Mouse (Mus musculus) E14TG2a.4 (cell line): Measurements from ENCODE around the gene Olfr69.

ENCODE experiments used
- CTCF ChIP-seq: conservative IDR thresholded peaks from 2 replicates; pipeline ENCODE4 v1.5.1; 2014; ENCODE audit warnings: low read length
- NANOG ChIP-seq: IDR thresholded peaks from 2 replicates; pipeline ENCODE4 v1.6.1; 2014; ENCODE audit warnings: borderline replicate concordance, low read length, mixed read lengths

GRCm38 (mm10) chr7:103811223-103811845 is 39.9 kb upstream of the Olfr69 start:
- no peak for TF ChIP-seq CTCF
- TF ChIP-seq NANOG = no peak
